Comparison of ENCODE assay signal across 18 mouse cellular contexts in the genomic region with DNA sequence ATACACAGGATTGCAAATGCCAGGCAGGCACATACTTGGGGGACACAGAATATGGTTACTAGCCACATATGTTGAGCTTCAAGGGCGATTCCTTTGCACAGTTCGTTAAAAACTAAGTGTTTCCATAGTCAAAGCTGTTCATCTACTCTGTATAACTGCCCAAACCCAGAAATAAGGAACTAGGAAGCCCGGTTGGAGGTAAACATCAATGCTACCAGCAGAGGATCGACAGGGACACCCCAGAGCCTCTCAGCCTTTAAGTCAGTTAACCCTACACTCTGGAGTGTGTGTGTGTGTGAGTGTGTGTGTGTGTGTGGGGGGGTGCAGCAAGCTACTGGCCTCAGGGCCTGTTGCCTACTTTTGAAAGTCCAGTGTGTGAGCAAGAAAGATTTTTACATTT.
"Had no signal": no experiment of that assay in that cellular context is flagged by ENCODE, and none has a peak within 500 bp of the region (broad histone marks: within the 10 kb centered on the region; RNA-seq: fewer than 3 reads in every experiment).

No protein-coding gene starts in this region.

- H3K9me3 ChIP-seq: liver, embryonic 13.5 days; midbrain, embryonic 13.5 days had no signal

- DNase-seq: kidney, adult 18-20 months; kidney, adult 9 months; kidney, postnatal 14 days; layer of hippocampus, adult 9-11 months; layer of hippocampus, postnatal 36 days; liver, embryonic 13.5 days; lung, adult 2 months; right cerebral cortex, adult 18-20 months; right cerebral cortex, postnatal 14 days; spleen, adult 18-20 months; thymus, adult 2 months; thymus, postnatal 14 days had no signal

- H3K27me3 ChIP-seq: liver, embryonic 13.5 days; midbrain, embryonic 13.5 days had no signal

- H3K4me3 ChIP-seq: layer of hippocampus, adult 2 months; left cerebral cortex, adult 2 months; liver, embryonic 13.5 days; midbrain, embryonic 13.5 days had no signal

- ATAC-seq: intestine, embryonic 16.5 days; midbrain, embryonic 13.5 days; midbrain, embryonic 16.5 days had no signal

- H3K4me2 ChIP-seq: liver, embryonic 13.5 days; midbrain, embryonic 13.5 days had no signal

- H3K27ac ChIP-seq: layer of hippocampus, adult 2 months; left cerebral cortex, adult 2 months; liver, embryonic 13.5 days; midbrain, embryonic 13.5 days; stomach, postnatal 0 days had no signal

- H3K4me1 ChIP-seq: liver, embryonic 13.5 days; midbrain, embryonic 13.5 days had no signal

- H3K36me3 ChIP-seq: liver, embryonic 13.5 days; midbrain, embryonic 13.5 days had no signal

- H3K9ac ChIP-seq: liver, embryonic 13.5 days; midbrain, embryonic 13.5 days had no signal
